Mouse (Mus musculus): Measurements from ENCODE around the gene Med27.

- no peak for TF ChIP-seq CTCF (IDR thresholded peaks at IDR 0.05; ENCODE audit: borderline replicate concordance, insufficient read depth, low read length)
- TF ChIP-seq POLR2A (IDR thresholded peaks at IDR 0.05; ENCODE audit: low read depth, low read length) = no peak
Measured at GRCm38 (mm10) chr2:29482979-29483718, 136.5 kb downstream of the Med27 start.

Measured in embryonic fibroblast, embryonic 13.5 days (primary cell).